Mouse (Mus musculus) cerebellum, postnatal 14 days (tissue): ENCODE measurements at regions not wholly inside any gene's neighbourhood (a gene's known extent, or its start where the extent isn't known, plus 50 kb on each side); places are given as distances from the start of the nearest gene placed in this dataset.

Experiments
- DNase-seq, 2 experiments: peaks; one replicate each; pipeline ENCODE4 v3.0.0; 2021; ENCODE audit warnings: mixed read lengths in 2 of 2

GRCm38 (mm10) chr16:57924130-57924495 lies 169.6 kb upstream of the Col8a1 start:
- no peak for DNase-seq

- DNase-seq, result peak; percentile 48 to 57
These were observed 173.3 kb upstream of the Col8a1 start for GRCm38 (mm10) chr16:57927816-57928215.

GRCm38 (mm10) chr16:57928301-57928700 lies 173.8 kb upstream of the Col8a1 start:
- DNase-seq, result peak; percentile 9 to 10

- DNase-seq, result peak; percentile 10 to 24
These were observed 174.7 kb upstream of the Col8a1 start for GRCm38 (mm10) chr16:57929151-57929764.

- no peak for DNase-seq
These were observed 190.9 kb upstream of the Col8a1 start for GRCm38 (mm10) chr16:57945404-57945803.

GRCm38 (mm10) chr16:57947309-57947708 lies 192.8 kb upstream of the Col8a1 start:
- no peak for DNase-seq

- no peak for DNase-seq
These were observed 195.1 kb upstream of the Col8a1 start for GRCm38 (mm10) chr16:57949680-57950079.

- no peak for DNase-seq
These were observed 216.4 kb upstream of the Col8a1 start for GRCm38 (mm10) chr16:57970956-57971355.

- no peak for DNase-seq
These were observed 229.6 kb upstream of the Col8a1 start for GRCm38 (mm10) chr16:57984111-57984510.

GRCm38 (mm10) chr16:58005740-58006139 lies 251.2 kb upstream of the Col8a1 start:
- DNase-seq, result peak in 1 of 2 experiments; percentile 1

- no peak for DNase-seq
These were observed 259.0 kb upstream of the Col8a1 start for GRCm38 (mm10) chr16:58013557-58013956.

- no peak for DNase-seq
These were observed 273.0 kb upstream of the Col8a1 start for GRCm38 (mm10) chr16:58027525-58027924.

GRCm38 (mm10) chr16:58028541-58028940 lies 274.0 kb upstream of the Col8a1 start:
- peak; percentile 7 to 11 for DNase-seq

- DNase-seq, result peak; percentile 78 to 87
These were observed 275.1 kb upstream of the Col8a1 start for GRCm38 (mm10) chr16:58029674-58030073.

GRCm38 (mm10) chr16:58068654-58069271 lies 314.2 kb upstream of the Col8a1 start:
- DNase-seq, result peak; percentile 33 to 66

- DNase-seq, result peak in 1 of 2 experiments; percentile 8
These were observed 317.9 kb upstream of the Col8a1 start for GRCm38 (mm10) chr16:58072441-58072840.

GRCm38 (mm10) chr16:58100351-58100750 lies 307.9 kb upstream of the Dcbld2 start:
- peak in 1 of 2 experiments; percentile 1 for DNase-seq

- peak; percentile 61 to 68 for DNase-seq
These were observed 297.8 kb upstream of the Dcbld2 start for GRCm38 (mm10) chr16:58110452-58110851.

GRCm38 (mm10) chr16:58126086-58126485 lies 282.2 kb upstream of the Dcbld2 start:
- peak; percentile 16 to 27 for DNase-seq

- DNase-seq, result peak; percentile 77 to 84
These were observed 271.9 kb upstream of the Dcbld2 start for GRCm38 (mm10) chr16:58136144-58136905.

- DNase-seq, result peak in 1 of 2 experiments; percentile 7
These were observed 271.3 kb upstream of the Dcbld2 start for GRCm38 (mm10) chr16:58136979-58137378.

- DNase-seq, result no peak
These were observed 270.4 kb upstream of the Dcbld2 start for GRCm38 (mm10) chr16:58137728-58138279.

- DNase-seq, result no peak
These were observed 261.8 kb upstream of the Dcbld2 start for GRCm38 (mm10) chr16:58146479-58146878.
